Mouse (Mus musculus) 3T3-L1 (cell line): ENCODE results near the gene Dcn.

Experiments used
- DNase-seq: peaks from one replicate; pipeline ENCODE4 v3.0.0-alpha.2; 2015; ENCODE audit warnings: low read depth, low spot score

Dcn gene

DNA sequence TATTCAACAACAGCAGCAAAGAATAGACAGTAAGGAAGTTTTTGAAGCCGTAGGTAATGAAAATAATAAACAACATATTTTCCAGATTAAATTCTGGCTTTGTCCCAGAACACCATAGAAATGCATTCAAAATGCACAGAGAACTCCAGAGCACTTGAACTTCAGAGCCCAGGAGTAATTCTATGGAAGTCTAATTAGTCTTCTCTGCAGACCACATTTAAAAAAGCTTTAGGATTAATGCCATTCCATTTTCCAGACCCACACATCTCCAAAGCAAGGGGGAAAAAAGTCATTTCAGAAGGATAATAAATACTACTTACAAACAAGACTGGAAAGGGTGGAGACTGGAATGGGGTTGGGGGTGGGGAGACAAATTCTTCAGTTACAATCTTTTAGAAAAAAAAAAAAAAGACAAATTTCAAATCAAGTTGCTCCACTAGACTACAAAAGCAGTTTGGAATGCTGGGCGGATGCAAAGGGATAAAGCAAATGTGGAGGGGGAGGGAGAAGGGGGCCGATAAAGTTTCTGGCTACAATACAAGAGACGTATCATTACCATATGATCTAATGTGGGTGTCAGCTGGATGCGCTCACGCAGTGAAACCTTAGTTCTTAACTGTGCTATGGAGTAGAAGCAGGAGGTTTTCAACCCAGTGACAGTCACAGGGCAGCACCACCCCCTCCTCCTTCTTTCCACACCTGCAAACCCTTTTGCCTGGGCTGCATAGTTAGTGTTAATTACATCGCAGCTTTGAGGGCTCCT is at the start of gene Dcn:
Gene Dcn (plus strand): TSS at position 606 of the 763 bp plus-strand sequence.
- peak; percentile 75 for DNase-seq

DNA sequence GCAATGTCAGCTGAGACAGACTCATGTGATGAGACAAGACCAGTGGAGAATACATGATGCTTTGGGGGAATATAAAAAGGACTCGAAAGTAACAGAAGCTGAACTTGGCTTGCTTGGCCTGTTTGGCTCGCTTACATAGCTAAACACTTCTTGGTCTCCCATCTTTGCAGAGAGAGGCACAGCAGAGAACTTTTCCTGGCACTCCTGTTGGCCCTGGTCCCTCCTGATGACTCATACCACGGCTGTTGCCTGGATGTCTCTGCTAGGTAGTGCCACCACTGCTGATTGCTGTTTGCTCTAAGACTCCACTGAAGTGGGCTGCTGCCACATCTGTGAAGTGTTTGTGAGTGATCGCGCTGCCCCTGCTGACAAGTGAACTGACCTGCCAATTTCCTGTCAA is 42.7 kb upstream of the Dcn start:
- DNase-seq, result peak; percentile 78

DNA sequence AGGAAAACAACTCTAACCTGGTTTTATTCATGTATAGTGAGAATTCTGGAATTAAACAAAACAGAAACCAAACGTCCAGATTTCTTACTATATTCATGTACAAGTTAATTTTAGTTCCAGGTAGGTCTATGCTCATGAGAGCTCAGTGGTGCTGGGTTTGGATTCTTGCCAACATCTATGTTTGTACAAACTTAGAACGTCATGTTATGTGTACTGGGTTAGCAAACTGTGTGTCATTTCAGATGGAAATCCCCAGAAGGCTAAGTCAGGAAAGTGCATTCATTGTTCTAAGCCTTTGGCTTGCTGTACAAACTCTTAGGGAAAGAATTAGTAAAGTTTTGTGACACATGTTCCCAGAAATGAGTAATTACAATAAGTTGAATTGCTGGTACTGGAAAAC is 37.1 kb upstream of the Dcn start:
- DNase-seq, result peak; percentile 59

DNA sequence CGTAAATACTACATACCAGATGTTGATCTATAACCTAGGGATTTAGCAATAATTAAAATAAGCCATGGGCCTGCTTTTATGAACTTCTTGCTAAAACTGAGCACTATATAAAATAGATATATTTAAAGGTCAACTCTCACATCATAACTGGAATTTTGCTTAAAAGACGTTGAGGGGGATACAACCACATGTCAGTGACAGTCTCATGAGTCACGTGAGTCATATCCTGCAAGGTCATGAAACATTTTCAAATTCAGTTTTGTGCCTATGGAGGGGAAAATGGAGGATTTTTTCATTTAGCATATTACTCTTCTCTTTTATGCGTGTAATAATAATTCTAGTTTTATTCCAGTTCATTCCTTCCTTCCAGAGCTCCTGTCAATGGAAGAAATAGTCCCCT is 32.9 kb upstream of the Dcn start:
- DNase-seq, result peak; percentile 53

DNA sequence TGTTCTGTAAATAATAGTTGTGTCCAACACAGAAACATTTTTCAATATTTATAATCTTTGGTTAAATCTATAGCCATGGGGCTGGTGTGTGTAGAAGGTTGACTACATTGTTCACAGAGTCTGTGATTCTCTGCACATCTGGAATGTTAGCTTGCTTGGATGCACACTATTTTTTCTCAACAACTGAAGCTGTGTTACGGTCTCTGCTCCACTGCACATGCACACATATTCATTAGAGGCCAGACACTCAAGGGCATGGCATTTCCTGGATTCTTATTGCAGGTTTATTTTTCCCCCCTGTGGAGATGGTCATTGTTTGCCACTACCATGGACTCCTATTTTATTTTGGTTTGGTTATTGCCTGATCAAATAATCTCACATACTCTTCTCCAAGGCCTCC is 26.5 kb upstream of the Dcn start:
- DNase-seq, result no peak

DNA sequence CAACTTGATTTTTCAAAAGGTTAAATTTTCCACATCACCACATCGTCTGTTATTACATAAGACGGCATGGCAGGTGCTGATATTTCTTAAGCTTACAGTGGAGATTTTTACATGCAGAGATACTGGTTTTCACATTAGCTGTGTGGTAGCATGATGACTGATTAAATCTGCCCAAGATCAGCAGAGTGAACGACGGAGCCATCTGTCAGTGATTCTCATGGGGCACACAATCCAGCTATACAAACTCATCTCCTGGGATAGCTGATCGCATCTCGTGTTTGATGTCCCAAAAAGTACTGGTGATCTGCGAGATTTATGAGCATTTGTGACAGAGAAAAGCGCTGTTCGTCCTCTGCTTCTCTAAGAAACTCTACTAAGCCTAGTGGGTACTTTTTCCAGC is 25.9 kb upstream of the Dcn start:
- no peak for DNase-seq

DNA sequence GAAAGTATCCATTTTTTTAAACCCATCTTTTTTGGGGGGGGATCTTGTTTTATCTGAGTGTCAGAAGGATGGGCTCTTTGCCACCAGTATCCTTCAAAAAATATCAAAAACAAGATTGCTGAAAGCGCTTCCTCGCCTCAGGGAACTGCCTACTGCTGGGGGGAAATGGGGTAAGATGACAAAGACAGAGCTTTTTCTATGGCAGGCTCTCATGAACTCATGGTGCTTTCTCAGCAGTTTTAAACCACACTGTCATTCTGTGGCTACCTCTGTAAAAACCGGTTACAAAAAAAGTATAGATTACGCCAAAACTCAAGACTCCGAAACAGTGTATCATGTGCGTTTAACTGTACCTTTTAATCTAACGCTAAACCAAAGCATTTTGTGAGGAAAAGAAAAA is 22.4 kb upstream of the Dcn start:
- DNase-seq, result no peak

DNA sequence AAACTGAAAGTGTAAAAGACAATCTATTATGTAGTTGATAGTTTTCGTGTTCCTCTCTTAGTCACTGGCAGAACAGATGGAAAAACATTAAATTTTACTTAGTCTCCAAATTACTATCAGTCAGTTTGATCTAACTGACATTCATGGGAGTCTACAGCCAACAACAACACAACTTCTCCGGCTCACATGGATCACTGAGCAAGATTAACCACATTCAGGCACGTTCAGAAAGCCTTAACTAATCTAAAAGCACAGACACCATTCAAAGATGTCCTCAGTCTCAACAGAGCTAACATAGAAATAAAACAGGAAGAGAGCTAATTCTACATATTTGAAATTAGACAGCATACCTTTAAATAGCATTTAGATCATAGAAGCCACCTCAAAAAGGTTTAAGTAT is 12.6 kb upstream of the Dcn start:
- DNase-seq, result no peak

DNA sequence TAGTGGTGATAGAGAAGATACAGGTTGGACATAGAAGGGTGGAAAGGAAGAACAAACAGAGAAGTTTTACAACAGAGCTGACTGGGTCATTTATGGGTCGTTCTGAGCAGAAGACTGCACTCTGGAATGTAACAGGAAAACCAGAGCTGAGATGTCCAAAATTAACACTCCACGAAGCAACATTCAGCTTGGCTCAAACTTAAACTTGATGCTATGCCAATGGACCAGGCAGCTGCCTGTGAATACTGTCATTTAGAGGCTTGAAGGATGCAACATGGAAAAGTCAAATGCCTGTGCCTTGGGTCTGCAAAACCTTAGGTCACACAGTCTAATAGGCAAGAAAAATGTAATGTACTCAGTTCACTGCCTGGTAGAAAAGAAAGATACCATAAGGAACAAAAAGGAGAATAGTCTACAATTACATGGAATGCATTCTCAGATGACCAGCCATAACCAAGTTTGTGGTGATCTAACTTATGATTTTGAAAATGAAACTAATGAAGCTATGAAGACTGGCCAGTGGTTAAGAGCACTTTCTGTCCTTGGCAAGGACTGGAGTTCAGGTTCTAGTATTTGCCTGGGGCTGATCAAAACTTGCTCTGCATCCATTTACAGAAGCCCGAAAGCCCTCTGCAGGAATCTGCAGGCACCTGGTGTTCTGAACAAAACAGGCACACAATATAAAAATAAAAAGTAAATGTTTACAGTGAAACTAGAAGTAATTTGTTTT is 9.8 kb upstream of the Dcn start:
- peak; percentile 27 for DNase-seq

DNA sequence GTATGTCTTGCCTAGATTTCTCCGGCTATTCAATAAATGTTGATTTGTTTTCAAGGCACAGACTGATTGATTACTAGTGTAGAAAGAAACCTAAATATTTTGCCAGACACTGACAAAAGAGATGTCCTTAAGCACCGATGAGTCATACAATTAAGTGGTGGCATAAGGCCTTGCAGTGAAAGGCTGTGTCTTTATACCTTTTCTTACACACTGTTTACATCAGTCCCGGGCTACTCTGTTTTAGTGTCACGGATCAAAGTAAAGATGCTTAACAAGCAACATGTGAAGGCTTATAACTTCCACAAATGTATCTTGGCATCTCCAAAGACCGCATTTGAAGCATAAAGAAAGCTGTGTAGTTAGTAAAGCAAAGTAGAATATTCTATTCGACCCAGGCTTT is 3.9 kb upstream of the Dcn start:
- DNase-seq, result peak; percentile 34

DNA sequence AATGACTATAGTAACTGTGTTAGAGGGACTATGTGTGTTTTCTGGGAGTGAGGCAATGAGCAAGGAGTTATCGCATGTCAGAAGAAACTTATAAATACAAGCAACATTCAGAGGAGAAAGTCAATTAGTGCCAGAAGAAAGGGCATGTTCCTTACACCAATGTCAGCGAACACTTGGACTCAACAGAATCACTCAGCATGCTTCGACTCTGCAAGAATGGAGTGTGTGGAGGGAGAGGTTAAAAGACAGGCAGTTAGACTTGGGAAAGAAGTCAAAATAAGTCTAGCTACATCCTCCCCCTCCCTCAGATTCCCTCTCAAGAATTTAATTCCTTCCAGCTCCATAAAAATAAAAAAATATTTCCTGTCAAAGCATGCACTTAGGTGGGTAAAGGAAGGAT is 1.1 kb upstream of the Dcn start:
- DNase-seq, result no peak

DNA sequence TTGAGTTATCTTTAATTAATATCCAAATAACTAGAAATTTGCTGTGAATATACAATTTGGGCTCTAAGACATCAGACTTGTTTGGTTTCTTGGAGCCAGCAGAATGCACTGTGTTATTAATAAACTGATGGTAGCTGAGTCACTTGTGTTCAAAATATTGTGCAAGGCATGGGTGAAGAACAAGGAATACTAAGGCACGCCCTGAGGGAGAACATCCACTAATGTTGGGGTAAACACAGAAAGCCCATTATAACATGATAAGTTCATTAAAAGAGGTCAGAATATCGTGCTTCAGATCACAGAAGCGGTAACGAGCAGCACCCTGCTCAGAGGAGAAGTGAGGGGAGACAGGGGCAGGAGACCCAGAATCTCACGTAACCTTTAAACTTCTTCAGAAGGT is 2.7 kb downstream of the Dcn start:
- no peak for DNase-seq

DNA sequence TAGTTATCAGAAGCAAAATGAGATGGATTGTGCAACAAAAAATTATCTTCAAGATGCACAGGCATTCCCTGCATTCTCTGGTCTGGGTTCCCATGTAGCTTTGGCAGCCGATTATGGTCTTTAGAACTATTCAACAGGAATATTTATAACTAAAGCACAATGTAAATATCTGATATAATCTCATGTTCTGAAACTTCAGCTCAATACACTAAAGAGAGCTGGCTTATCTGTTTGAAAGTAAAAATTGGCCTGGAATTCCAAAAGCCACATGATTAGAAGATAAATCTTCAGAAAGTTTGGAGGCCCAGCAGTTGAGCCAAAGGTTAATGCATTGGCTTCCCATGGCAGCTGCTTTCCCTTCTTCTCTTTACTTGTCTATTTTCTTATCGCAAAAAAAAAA is 4.6 kb downstream of the Dcn start:
- DNase-seq, result no peak

DNA sequence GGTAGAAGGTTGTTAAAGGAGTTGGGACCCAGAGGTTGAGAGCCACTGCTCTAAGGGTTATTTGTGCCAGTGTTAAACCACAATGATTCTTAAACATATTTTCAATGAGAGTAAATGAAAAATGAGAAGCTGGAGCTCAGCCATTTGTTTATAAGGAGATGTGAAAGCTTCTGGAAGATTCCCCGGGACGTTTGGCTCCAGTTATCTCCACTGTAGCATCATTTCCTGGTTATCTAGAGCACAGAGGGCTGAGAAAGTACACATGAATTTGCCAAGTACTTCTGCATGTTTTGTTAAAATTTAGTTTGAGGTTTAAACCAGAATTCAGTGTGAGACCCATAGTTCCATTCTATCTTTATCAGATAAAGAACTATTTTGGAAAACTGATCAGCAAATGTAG is 5.7 kb downstream of the Dcn start:
- no peak for DNase-seq

DNA sequence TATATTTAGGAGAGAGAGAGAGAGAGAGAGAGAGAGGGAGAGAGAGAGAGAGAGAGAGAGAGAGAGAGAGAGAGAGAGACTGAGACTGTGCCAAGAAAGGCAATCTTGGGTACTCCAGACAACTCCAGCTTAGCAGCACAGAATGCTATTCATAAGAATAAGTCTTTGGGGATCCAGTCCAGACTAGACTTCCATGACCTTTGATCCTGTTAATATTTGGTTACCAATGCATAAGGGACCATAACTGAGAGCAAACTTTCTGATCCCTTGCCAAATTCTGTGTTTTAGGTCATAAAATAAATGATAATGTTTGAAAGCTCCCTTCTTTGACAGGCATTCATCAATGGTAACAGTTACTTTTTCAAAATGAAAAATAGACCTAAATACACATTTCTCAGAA is 6.7 kb downstream of the Dcn start:
- DNase-seq, result no peak

DNA sequence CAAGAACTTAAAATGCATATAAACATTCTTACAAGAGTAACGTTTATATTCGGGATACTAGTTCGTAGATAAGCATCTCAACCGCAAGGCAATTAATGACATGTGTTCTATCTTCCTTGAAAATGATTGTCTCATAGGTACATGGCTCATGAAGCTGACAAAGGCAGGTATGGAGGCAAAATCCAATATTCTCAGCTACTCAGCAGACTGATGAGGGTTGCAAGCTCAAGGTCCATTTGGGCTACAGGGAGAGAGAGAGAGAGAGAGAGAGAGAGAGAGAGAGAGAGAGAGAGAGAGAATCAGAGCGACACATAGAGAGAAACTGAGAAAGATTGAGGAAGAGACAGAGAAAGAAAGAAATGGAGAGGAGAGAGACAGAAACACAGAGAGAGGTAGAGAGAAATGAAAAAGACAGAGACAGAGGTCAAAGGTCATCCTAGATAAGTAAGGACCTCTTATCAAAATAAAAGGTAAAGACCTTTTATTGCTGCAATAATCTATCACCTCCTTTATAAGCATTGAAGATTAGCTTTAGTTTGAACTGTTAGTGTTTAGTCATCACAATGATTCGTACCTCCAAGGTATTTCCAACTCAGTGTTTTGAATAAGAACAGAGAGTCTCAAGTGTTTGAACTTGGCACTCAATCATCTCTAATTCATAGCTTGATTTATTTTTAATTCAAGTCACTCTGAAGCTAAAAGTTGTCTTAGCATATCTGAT is 8.0 kb downstream of the Dcn start:
- DNase-seq, result no peak

DNA sequence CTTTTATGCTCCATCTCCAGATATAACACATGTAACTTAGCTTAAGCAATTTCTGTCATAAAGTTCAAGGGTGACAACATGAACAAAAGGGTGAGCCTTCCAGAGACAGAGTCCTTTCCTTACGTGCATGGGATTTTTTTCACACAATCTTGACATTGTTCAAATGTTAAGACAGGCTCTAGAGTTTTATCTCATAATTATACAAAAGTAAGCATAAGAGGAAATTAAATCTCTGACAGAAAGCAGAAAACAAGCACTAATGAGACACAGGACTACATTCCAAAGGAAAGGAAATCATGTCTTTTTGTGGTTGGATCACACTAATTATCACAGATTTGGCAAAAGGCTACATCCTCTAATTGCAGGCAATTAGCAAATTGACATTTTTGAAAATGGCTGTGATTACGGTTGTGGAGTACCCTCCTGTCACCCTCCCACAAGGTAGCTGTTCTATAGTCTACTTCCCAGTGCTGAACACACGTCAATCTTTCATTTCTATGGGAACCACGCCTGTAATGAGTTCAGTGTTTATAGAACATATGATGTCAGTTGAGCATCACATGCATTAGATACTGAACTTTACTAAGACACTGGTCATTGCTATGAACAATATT is 13.1 kb downstream of the Dcn start:
- no peak for DNase-seq

DNA sequence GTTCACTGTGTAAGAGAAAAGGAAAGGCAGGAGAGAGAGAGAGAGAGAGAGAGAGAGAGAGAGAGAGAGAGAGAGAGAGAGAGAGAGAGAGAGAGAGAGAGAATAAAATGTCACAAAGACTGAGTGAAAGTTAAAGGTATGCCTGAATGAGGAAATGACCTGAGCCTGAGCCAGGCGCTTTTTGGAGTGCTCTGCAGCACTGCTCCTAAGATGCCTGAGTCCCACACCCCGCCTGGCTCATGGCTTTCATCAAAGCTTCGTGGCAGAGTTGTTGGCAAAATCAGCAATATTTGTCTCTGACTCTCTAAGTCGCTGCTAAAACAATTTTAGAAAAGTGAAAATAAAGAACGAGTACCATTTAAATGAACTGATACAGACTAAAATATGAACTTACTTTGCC is 18.2 kb downstream of the Dcn start:
- no peak for DNase-seq

DNA sequence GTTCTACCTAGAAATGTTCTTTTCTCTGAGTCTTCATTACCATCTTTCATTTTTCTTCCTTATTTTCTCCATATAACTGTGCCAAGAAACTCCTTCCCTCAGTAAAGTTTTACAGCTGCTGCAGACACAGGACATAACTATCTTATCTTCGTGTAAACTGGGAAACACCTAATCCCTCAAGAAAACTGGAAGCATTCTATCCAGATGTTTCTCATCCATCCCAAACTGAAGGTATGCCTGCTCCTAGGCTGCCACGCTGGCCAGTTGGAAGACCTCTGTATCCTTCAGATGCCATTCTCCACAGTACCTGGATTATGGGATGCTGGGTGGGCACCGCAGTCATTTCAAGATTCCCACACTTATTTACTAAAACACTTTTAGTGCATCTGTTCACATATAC is 44.0 kb downstream of the Dcn start:
- DNase-seq, result no peak

DNA sequence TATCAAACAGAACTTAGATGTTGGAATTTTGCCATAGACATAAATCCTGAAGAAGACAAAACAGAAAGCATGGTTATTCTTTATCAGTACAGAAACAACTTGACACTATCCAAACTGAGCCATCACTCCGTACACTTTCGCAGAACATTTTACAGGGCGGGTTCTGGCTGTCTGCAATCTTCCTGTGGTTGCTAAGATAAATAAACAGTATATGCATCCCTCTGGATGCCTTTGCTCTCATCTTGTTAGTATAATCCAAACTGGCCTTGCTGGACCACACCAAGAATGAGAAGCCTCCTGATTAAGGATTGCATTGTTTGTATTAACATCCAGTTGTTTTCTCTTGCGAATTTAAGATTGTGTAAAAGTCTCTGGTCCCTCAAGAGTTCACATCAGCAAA is 56.3 kb downstream of the Dcn start:
- peak; percentile 53 for DNase-seq

DNA sequence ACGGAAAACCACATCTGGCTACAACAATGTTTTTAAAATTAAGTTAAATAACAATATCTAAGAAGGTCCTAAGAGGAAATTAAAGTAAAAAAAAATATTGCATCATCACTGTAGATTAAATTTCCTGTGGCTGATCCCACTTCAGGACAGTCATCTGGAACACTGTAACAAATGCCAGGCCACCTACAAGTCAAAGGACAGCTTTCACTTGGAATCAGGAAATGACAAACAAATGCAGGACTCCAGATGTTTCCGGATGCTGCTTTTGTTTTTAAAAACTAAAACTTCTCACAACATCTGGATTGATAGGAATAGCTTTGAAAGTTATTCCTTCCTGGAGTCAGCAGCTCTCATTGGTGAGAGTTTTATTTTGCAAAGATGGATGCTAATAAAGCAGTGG is 57.5 kb downstream of the Dcn start:
- peak; percentile 69 for DNase-seq

DNA sequence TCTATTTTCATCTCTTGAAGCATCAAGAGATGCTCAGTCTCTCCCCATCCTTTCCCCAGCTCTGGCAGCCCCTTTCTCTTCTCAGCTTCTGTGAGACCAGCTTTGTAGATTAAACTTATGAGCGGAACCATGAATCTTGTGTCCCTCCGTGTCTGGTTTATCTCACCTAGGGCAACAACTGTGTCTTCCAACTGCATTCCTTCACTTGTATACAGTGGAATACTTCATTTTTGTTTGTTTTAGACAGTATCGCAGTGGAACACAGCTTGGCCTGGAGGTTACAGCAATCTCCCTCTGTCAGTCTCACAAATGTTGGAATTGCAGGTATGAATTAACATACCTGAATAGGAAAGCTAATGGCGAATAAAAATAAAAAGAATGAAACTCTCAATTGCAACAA is 58.8 kb downstream of the Dcn start:
- DNase-seq, result no peak
